Mouse (Mus musculus) gastrocnemius, postnatal 10 days (tissue): ENCODE measurements around the gene R3hdm4. TPM values are rescaled to one million over a fixed set of nuclear protein-coding genes. Genes with fewer than 3 reads are reported as not detected.

ENCODE experiments used
- DNase-seq: peaks from one replicate; pipeline ENCODE4 v3.0.0; 2021; ENCODE audit warnings: mixed read lengths
- microRNA-seq, 2 experiments: library from miRNA; unstranded; fragments of <30 nt; microRNA quantifications; one replicate each; pipeline ENCODE4 v1.2.0; 2021
- total RNA-seq, 2 experiments: library from RNA; stranded (reverse); gene quantifications; 2 replicates each; pipeline ENCODE4 v1.2.3; 2021

The R3hdm4 gene
- total RNA-seq, 2 experiments from 2014 or later = 101 to 108 TPM

DNA sequence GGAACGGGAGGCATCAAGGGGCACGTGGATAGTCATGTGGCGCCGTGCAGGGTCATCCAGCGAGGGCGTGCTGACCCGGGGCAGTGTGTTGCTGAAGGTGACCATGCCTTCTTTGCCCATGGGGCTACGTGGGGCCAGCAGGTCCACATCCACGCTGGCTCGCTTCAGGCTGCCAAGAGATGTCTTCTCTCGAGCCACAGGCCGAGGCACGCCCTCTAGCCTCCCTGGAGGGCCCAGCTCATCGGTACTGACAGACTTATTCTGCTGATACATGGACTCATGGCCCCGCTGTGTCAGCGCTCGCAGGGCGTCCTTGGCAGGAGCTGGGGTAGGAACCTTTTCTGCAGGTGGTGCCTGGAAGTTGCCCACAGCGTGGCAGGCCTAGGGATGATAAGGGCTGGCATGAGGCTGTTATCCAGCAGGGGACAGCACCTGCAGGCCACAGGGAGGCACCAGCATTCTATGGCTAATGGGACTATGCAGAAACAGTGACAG, 55.2 kb downstream of the R3hdm4 start:
- DNase-seq = no peak

DNA sequence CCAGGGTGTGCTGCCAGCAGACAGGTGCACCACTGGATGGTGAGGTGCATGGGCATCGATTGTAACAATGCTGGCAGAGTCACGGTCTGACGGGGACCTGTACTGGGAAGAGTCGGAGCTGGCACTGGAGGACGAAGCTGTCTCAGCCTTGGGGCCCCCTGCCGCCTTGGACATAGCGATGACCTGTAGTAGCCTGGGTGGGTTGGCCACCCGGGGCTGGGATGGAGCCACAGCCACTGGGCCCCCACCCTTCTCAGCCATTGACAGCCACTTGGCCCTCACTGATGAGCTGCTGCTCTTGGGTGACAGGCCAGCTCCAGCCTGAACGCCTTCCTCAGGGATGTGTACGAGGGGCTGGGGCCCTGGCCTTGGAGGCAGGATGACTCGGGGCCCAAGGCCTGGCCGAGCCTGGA, 55.8 kb downstream of the R3hdm4 start:
- DNase-seq = no peak

DNA sequence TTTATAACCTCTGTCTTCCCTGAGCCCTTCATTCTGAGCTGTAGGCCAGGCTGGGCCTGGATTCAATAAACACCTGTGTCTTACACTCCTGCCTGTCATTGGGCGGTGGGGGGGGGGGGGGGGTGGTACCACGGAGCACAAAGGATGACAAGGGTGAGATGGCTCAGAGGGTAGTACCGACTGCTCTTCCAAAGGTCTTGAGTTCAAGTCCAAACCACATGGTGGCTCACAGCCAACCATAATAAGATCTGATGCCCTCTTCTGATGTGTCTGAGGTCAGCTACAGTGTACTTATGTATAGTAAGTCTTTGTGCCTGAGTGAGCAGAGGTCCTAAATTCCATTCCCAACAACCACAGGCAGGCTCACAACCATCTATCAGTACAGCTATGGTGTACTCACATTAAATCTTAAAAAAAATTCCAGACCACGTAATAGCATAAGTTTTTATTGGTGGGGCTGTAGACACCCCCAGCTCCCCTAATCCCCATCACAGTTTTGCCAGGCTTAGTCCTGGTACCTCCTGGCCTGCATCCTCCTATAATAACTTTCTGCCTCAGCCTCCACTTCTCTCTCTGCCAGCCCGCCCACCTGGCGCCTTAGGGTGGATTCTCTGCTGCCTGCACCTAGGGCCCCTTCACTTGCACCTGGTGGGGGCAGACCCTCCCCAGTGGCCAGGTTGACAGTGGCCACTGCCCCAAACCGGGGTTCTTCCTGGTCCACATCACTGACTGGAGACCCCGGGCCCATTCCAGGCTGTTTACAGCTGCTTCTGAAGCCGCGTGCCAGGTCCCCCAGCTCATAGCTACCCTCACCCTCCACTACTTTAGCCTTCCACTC, 56.4 kb downstream of the R3hdm4 start:
- DNase-seq = no peak

DNA sequence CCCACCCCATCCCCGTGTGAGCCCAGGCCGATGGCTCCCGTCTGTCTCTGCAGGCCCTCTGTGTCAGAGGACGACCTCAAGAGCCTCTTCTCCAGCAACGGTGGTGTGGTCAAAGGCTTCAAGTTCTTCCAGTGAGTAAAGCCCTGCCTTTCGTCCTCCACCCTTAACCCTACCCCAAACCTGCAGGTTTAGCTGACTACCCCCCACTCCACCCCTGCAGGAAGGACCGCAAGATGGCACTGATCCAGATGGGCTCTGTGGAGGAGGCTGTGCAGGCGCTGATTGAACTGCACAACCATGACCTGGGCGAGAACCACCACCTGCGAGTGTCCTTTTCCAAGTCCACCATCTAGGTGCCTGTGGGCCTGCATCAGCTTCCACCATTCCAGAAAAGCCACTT, 58.1 kb downstream of the R3hdm4 start:
- no peak for DNase-seq

DNA sequence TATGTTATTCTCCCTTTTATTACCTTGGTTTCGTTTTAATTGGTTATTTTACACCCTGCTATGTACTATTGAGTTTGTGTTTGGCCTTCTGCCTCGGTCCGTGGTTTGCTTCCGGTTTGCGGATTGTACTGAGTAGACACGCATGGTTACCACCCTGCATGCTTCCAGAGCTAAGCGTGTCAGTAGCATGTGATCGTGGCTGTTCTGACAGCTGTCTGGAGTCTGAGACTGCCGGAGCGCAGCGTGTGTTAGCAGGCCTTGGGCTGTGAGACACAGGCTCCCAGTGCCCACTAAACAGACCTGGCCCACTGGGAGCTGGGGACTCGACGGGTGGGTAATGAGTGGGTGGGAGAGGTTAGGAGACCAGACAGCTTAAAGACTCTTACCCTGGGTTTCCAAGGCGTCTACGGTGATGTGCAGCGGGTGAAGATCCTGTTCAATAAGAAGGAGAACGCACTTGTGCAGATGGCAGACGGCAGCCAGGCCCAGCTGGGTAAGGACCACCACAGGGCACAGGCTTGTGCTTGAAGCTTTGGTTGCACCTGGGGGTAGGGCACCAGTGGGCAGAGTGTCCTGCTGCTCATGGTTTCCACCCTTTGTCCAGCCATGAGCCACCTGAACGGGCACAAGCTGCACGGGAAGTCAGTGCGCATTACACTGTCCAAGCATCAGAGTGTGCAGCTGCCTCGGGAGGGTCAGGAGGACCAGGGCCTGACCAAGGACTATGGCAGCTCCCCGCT, 58.8 kb downstream of the R3hdm4 start:
- DNase-seq = no peak

DNA sequence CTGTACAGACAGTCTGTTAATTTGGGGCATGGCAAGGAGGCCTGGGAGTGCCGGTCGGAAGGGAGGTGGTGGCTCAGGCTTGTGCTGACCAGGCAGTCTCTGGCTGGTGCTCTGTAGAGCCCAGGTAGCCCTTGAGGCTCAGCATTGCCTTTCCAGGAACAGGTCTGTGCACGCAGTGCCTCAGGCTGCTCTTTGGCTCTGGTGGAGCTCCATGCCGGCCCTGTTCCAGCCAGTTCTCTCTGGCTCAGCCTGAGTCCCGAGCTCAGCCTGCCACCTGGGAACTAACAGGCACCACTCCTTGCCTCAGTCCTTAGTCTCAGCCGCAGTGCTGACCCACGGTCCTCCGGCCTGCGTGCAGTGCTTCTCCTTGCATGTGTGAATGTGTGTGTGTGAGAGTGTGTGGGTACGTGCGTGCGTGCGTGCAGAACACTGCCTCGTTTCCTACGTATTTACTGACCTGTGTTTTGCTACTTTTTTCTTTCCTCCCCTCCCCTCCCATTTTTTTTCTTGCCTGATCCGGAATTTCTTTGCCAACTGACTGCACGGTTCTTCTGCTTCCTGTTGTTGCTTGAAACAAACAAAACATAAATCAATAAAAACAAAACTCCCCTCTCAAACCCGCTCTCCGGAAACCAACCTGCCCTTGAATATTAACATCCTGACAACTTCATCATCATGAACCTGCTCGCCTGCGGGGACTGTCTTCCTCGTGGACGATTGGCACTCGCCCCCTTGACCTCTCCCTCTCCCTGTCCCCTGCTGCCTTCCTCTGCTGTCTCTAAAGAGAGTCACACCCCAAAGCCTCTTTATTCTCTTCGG, 59.6 kb downstream of the R3hdm4 start:
- DNase-seq = no peak

DNA sequence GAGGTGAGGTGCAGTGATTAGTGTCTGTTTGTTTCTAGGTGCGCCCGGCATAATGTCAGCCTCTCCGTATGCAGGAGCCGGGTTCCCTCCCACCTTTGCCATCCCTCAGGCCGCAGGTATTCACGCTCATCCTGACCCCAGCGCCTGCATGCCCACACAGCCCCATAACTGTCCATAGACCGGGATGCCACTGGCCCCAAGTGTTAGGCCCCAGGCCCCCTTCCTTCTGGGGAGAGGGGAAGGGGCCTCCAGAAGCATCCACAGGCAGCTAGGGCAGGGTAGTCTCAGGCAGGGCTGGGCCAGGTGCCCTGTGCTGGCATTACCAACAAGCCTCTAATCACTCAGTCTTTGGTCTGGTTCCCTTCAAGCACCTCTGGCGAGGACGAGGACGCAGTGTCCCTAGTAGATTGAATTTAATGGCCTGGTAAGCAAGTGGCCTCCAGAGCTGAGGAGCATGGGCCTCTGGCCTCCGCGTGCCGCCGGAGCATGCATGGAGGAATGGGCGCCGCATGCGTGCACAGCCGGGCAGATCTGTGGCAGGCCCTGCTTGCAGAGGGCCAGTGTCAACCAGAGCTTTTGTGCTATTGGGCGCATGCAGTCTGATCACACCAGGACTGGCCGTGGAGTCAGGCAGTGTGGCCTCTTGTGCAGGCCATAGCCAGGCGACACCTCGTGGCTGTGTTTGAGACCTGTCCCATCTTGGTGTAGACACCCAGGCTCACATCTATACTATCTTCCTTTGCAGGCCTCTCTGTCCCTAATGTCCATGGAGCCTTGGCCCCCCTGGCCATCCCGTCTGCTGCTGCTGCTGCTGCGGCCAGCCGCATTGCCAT, 60.7 kb downstream of the R3hdm4 start:
- DNase-seq = no peak

Small RNA genes within 50 kb of the gene (microRNA-seq; reads per million reads assigned to microRNA genes)
- gene Mir6910 = 0 to 0.25 reads per million in 2 experiments

Other genes with a start within 250 kb of the R3hdm4 start
- gene Cdc34, start 239.0 kb downstream of the R3hdm4 start, total RNA-seq = 100 to 1,000 TPM; 265 to 287 TPM
- 1 to 10 TPM; 2.3 to 2.7 TPM for gene Gzmm, start 232.2 kb downstream of the R3hdm4 start, total RNA-seq
- gene Bsg, start 216.7 kb downstream of the R3hdm4 start, total RNA-seq = 100 to 1,000 TPM; 420 to 439 TPM
- gene Hcn2, start 204.6 kb downstream of the R3hdm4 start, total RNA-seq = under 1 TPM; 0.86 to 0.96 TPM
- 10 to 100 TPM; 20.8 to 24.6 TPM for gene Polrmt, start 174.6 kb downstream of the R3hdm4 start, total RNA-seq
- gene Fgf22, start 166.1 kb downstream of the R3hdm4 start, total RNA-seq = not detected
- gene Rnf126, start 154.3 kb downstream of the R3hdm4 start, total RNA-seq = 10 to 100 TPM; 35.2 to 36.1 TPM
- 1 to 10 TPM; 1.1 to 1.6 TPM for gene Fstl3, start 143.9 kb downstream of the R3hdm4 start, total RNA-seq
- gene Prss57, start 130.2 kb downstream of the R3hdm4 start, total RNA-seq = under 1 TPM in 1 of 2 experiments, not detected in 1; 0.11 TPM
- 10 to 100 TPM; 26.6 to 36.8 TPM for gene Palm, start 127.6 kb downstream of the R3hdm4 start, total RNA-seq
- under 1 TPM in 1 of 2 experiments, not detected in 1; 0.54 TPM for gene Misp, start 100.2 kb downstream of the R3hdm4 start, total RNA-seq
- gene Ptbp1, start 66.8 kb downstream of the R3hdm4 start, total RNA-seq = 100 to 1,000 TPM in 1 of 2 experiments, 10 to 100 TPM in 1; 75.2 to 110 TPM
- gene Prtn3, start 46.7 kb downstream of the R3hdm4 start, total RNA-seq = 1 to 10 TPM in 1 of 2 experiments, not detected in 1; 2.1 TPM
- 1 to 10 TPM in 1 of 2 experiments, under 1 TPM in 1; 0.49 to 1.6 TPM for gene Plppr3, start 46.6 kb downstream of the R3hdm4 start, total RNA-seq
- 1 to 10 TPM in 1 of 2 experiments, not detected in 1; 1.9 TPM for gene Elane, start 35.0 kb downstream of the R3hdm4 start, total RNA-seq
- gene Cfd, start 30.4 kb downstream of the R3hdm4 start, total RNA-seq = 10 to 100 TPM; 21.5 to 22.8 TPM
- gene Med16, start 12.3 kb downstream of the R3hdm4 start, total RNA-seq = 10 to 100 TPM; 39.6 to 43.8 TPM
- not detected for gene Gm26602, start 10.4 kb downstream of the R3hdm4 start, total RNA-seq
- gene Kiss1r, start 4.2 kb downstream of the R3hdm4 start, total RNA-seq = under 1 TPM; 0.23 to 0.59 TPM
- 1 to 10 TPM; 2.6 to 4.1 TPM for gene Arid3a, start 5.8 kb upstream of the R3hdm4 start, total RNA-seq
- 10 to 100 TPM; 18.0 to 21.8 TPM for gene Wdr18, start 38.9 kb upstream of the R3hdm4 start, total RNA-seq
- gene Grin3b, start 49.5 kb upstream of the R3hdm4 start, total RNA-seq = under 1 TPM; 0.14 to 0.38 TPM
- 10 to 100 TPM; 85.5 to 90.8 TPM for gene Tmem259, start 63.1 kb upstream of the R3hdm4 start, total RNA-seq
- gene Cnn2, start 67.4 kb upstream of the R3hdm4 start, total RNA-seq = 10 to 100 TPM; 26.1 to 38.6 TPM
- 1 to 10 TPM; 3.2 to 4.2 TPM for gene Abca7, start 75.3 kb upstream of the R3hdm4 start, total RNA-seq
- gene Arhgap45, start 95.4 kb upstream of the R3hdm4 start, total RNA-seq = 1 to 10 TPM; 2.0 to 3.5 TPM
- gene Polr2e, start 118.6 kb upstream of the R3hdm4 start, total RNA-seq = 10 to 100 TPM; 62.1 to 62.7 TPM
- 100 to 1,000 TPM; 380 to 398 TPM for gene Gpx4, start 126.0 kb upstream of the R3hdm4 start, total RNA-seq
- gene Sbno2, start 184.4 kb upstream of the R3hdm4 start, total RNA-seq = 10 to 100 TPM in 1 of 2 experiments, 1 to 10 TPM in 1; 7.7 to 11.6 TPM
- gene Stk11, start 194.6 kb upstream of the R3hdm4 start, total RNA-seq = 100 to 1,000 TPM; 105 to 110 TPM
- 100 to 1,000 TPM; 576 to 659 TPM for gene Atp5d, start 217.4 kb upstream of the R3hdm4 start, total RNA-seq
- gene Cbarp, start 219.6 kb upstream of the R3hdm4 start, total RNA-seq = 1 to 10 TPM; 2.3 to 3.2 TPM
- gene Midn, start 227.1 kb upstream of the R3hdm4 start, total RNA-seq = 10 to 100 TPM; 34.3 to 62.7 TPM
- 10 to 100 TPM; 84.3 to 88.4 TPM for gene Cirbp, start 244.8 kb upstream of the R3hdm4 start, total RNA-seq